Mouse (Mus musculus) cerebellum, postnatal 25 days (tissue): ENCODE results near the gene Fam114a2.

Experiments
- DNase-seq, 2 experiments: peaks; one replicate each; pipeline ENCODE4 v3.0.0; 2021; ENCODE audit warnings: mixed read lengths in 2 of 2

Gene Fam114a2

GRCm38 (mm10) chr11:57518751-57519148 lies 333 bp upstream of the Fam114a2 start:
- no peak for DNase-seq

DNA sequence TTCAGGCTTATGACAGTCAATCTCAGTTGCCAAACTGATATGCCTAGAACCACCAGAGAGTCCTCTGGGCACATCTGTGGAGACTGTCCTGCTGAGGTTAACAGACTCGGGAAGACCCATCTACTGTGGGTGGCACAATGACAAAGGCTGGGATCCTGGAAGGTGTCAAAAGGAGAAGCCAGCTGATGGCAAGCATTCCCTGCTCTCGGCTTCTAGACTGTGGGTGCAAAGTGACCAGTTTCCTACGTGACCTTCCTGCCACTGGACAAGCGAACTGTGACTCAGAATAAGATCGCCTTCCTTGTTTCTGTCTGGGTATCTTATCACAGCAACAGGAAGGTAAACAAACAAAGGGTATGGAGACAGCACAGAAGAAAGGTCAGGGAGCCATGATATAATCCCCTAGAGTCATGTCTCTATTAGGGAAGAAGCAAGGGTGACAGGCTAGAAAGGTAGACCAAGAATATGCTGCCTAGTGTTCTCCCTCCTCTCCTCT lies 1.4 kb downstream of the Fam114a2 start:
- DNase-seq = no peak

DNA sequence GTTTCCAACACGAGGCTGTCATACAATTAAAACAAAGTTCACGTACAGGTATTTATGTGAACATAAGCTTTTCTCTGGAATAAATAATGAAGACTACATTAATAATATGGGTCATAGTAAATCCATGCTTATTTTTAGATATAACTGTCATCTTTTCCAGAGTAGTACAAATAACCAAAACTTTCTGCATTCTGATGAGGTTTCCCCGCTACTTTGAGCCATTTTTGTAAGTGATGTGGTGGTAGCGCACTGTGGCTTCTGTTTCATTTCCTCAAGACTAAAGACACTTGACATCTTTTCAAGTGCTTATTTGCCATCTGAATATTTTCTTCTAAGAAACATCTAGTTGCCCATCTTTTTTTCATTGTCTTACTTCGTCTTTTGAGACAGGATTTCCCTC lies 3.2 kb downstream of the Fam114a2 start:
- no peak for DNase-seq

- no peak for DNase-seq
Observed at GRCm38 (mm10) chr11:57506899-57507298, 11.5 kb downstream of the Fam114a2 start.

DNA sequence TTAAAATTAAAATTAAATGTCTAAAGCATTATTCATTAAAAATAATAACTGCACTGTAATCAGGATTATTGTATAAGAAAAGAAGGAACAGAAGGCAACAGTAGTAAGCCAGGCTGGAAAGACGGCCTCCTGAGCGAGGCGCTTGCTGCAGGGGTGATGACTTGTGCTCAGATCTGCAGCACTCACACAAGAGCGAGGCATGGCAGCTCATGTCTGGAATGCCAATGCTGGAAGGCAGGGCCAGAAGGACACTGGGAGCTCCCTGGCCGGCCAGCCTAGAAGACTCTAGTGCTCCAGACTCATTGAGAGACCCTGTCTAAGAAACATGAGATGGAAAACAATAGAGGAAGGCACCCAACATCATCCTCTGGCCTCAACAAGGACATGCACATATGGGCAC lies 15.3 kb downstream of the Fam114a2 start:
- DNase-seq = no peak

DNA sequence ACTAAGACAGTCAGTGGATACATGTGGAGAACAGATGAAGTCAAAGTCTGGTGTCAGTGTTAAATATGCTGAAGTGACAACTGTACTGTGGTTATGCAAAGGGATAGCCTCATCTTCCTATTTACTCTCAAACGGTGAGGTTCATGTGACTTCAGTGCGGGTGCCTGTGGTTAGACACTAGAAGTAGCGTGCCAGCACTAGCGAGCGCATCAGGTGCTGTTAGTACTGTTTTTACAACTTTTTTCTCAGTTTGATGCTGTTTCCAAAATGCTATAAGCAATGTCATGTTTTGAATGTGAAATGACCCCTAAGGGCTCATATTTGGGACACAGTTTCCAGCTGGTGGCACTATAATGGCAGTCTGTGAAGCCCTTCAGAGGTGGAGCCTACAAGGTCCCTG lies 20.2 kb downstream of the Fam114a2 start:
- DNase-seq = no peak

- no peak for DNase-seq
Observed at GRCm38 (mm10) chr11:57497701-57498100, 20.7 kb downstream of the Fam114a2 start.

DNA sequence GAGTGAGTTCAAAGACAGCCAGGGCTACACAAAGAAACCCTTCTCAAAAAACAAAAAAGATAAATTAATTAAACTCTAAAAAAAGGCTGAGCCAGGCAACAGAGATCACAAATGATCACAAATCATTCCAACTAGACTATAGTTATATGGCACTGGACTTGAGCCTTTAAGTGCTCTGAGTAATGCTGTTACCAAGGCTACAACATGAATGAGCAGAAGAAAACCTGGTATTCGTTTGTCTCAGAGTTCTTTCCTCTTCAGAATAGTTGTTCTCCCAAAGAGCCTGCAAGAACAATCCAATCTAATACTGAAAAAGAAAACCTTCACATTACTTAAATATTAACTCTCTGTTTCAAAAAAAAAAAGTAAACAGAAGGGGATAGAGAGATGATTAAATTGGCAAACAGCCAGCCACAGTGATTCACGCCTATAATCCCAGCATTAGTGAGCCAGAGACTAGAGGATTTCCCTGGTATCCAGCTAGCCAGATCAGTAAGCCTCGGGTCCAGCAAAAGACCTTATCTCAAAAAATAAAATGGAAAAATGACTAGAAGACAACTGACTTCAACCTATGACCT lies 21.9 kb downstream of the Fam114a2 start:
- no peak for DNase-seq

DNA sequence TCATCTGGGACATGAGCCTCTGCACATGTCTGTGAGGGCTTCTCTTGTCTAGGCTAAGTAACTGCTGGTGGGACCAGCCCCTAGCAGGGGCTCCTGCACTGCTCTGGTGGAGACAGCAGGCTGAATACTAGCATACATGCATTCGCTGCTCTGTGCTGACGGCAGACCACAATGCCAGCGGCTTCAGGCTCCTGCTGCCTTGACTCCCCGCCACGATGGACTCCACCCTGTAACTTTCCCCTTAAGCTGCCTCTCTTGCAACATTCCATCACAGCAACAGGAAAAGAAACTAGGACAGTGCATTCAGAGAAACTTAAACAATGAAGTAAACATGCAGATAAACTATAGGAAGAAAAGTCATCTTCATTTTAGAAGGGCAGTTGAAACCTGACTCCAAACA lies 30.0 kb downstream of the Fam114a2 start:
- no peak for DNase-seq

DNA sequence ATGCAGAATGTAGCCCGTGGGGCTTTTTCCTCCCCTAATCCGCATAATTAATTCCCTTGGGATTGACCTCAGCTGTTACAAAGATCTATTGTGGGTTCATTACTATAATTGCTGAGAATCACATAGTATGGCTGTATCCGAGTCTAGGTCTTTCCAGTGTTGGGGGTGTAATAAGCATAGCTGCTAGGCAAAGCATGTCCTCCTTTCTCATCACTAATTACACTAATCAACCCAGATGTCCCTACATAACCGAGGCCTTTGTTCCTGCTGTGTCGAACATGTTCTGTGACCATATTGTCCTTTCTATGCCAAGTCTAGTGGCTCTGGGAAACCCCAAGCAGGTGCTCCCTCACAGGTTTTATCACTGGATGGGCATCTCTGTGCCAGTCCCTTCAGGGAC lies 40.3 kb downstream of the Fam114a2 start:
- peak in 1 of 2 experiments; percentile 12 for DNase-seq

DNA sequence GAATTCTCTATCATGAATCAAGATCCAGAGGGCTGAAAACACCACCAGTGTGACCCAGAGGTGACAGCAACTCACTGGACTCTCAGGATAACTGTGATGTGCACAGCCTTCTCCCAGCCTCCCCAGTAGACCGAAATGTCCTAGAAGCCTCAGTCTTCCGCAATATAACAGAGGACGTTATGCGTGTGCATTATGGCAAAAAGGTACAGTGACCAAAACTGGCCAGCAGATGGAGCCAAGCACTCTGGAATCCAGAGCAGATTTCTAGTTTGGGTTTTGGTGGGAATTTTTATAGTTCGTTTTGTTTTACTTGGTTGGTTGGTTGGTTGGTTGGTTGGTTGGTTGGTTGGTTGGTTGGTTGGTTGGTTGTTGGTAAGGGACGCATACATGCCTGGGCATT lies 43.3 kb downstream of the Fam114a2 start:
- peak; percentile 39 to 75 for DNase-seq

DNA sequence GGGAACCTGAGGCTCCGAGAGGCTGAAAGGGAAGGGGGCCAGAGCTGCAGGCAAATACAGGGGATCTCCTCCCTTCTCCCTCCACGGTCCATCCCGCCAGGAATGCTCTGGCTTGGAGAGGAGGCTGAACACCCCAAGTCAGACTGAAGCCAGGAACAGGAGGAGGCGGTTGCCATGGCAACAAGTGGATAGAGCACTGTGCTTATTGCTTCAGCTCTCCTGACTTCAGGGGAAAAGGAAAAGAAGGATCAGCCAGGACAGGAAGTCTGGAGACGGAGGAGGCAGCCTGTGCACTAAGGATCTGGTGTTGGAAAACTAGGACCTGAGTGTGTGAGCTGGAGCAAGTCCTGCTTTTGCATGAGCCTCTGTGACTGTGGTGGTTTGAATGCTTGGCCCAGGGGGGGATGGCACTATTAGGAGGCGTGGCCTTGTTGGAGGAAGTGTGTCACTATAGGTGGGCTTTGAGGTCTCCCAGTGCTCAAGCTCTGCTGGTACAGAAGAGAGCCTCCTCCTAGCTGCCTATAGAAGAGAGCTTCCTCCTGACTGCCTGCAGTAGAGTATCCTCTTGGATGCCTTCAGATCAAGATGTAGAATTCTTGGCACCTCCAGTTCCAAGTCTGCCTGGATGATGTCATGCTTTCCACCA lies 44.0 kb downstream of the Fam114a2 start:
- no peak for DNase-seq

DNA sequence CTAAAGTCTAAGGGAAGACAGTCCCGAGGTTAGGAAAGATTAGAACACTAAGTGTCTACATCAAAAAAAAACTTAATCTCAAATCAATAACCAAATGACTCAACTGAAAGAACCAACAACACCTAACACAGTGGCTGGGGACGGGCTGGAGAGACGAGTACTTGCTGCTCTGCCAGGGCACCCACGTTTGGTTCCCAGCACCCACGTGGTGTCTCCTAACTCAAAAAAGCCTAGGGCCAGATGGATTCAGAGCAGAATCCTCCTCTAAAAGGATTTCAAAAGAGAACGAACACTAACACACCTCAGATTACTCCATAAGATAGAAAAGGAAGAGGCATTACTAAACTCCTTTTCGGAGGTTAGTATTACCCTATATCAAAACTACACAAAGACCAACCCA lies 47.4 kb downstream of the Fam114a2 start:
- no peak for DNase-seq

DNA sequence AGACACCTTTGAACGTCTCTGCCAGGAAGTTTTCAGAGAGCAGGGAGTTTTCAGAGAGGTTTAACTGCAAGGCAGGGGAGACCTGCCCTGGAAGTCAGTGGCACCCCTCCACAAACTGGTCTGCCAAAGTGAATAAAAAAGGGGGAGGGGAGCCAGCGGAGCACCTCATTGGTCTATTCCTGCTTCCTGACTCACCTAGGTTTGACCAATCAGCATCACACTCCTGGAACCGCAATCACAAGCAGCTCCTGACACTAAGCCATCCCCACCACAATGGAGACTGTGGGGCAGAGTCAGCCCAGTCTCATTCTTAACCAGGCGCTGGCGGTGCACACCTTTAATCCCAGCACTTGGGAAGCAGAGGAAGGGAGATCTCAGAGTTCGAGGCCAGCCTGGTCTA lies 48.4 kb downstream of the Fam114a2 start:
- DNase-seq = no peak

DNA sequence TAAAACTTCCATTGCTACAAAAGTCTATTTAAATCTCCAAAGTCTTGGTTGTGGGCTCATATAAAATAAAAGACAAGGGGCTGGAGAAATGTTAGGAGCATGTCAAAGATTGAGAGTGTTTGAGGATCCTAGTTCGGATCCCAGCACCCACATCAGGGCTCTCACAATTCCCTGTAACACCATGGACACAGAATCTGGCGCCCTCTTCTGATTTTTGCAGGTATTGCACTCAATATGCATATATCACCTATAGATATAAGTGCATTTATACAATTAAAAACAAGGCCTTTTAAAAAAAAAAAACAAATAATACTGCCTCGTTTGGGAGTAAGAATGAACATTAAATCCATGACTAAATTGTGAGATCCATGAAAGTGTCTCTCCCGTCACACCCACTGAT lies 49.7 kb downstream of the Fam114a2 start:
- no peak for DNase-seq

GRCm38 (mm10) chr11:57467159-57468110 lies 51.0 kb downstream of the Fam114a2 start:
- peak; percentile 66 to 77 for DNase-seq

GRCm38 (mm10) chr11:57465844-57466243 lies 52.6 kb downstream of the Fam114a2 start:
- no peak for DNase-seq

GRCm38 (mm10) chr11:57465025-57465424 lies 53.4 kb downstream of the Fam114a2 start:
- no peak for DNase-seq

DNA sequence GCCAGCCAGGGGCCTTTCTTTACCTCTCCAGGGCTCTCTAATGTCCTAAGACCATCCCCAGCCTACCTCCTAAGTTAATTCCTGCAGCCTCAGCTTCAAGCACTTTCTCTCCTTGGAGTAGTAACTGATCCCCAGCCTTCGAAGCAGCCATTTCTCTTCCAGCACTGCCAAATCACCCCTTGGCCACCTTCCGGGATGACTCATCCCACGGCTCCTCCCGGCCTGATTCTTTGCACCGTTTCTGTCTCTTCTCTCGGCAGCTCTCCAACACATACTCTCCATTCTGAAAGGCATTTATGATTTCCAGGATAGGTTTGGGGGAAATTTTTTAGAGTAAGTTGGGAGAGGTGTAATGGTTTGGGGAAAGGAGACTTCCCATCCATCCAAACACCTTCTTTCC lies 58.7 kb downstream of the Fam114a2 start:
- DNase-seq = peak; percentile 55 to 79

GRCm38 (mm10) chr11:57454421-57454820 lies 64.0 kb downstream of the Fam114a2 start:
- DNase-seq = no peak

- DNase-seq = no peak
Observed at GRCm38 (mm10) chr11:57445237-57445962, 73.0 kb downstream of the Fam114a2 start.

GRCm38 (mm10) chr11:57434153-57434552 lies 84.3 kb downstream of the Fam114a2 start:
- DNase-seq = no peak
